Mouse (Mus musculus): Measurements from ENCODE around the gene Zfp362. TPM values are rescaled to one million over a fixed set of nuclear protein-coding genes. Genes with fewer than 3 reads are reported as not detected.

Zfp362 gene
- 4.8 and 6.0 TPM in 2 replicates for polyA plus RNA-seq (2021; fragmentation: Nextera tagmentation)
- long read RNA-seq, experiment 1, partial matches to known transcripts, result 2 of 6 reads
- long read RNA-seq, experiment 1, other reads (novel, unspliced or antisense), result 4 of 6 reads
- long read RNA-seq, experiment 2, partial matches to known transcripts, result 31 of 35 reads
- long read RNA-seq, experiment 2, other reads (novel, unspliced or antisense), result 3 of 35 reads

DNA sequence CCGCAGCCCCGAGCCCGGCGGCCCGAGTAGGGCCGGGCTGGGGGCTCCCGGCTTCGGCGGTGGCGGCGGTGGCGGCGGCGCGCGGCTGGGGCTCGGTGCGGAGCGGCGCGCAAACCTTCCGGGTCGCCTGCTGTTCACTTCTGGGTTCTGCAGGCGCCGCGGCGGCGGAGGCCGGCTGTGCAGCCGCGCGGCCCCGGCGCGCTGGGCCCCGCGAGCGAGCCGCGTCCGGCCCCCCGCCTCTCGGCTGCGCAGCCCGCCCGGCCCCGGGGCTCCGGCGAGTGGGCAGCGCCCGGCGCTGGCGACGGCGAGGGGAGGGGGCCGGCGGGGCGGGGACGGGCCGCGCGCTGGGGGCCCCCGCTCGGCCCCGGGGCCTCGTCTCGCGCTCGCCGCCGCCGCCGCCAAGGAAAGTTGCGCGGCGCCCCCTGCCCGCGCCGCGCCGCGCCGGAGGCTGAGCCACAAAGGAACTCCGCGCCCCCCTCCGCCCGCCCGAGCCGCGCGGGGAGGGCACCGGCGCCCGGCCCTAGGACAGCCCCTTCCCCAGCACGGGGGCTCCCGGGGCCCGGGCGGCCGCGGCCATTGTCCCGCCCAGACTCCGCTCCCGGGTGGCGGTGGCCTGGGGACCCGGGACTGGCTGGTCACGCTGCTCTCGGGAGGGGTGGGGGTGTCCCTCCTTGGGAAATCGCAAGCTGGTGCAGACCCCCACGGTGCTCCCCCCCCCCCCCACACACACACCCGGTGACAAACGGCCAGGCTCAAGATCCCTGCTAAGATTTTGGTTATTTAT, at the start of gene Zfp362:
TSS of gene Zfp362 (minus strand) at position 3 of the 784 bp plus-strand sequence.

DNA sequence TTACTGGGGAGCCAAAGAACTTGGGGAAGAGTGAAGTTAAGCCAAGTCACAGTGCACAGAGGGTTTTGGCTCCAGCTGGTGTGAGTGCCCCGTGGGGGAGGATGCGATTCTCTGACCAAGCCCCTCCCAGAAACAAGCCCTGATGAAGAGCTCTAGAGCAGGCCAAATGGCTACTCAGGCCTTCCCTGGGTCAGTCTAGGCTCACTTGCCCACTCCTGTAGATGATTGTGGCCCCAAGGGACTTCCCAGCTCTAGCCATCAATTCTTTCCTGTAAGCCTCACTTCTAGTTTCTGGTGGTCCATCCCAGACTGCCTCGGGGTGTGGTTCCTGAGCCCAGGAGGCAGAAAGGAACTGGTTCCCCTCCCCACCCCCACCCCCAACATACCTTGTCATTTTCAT, 50.8 kb downstream of the Zfp362 start, which contains the start of gene A3galt2:
TSS of gene A3galt2 (plus strand) at position 301 of the 400 bp plus-strand sequence.

Other genes with a start within 250 kb of the Zfp362 start
- 0.84 and 0.93 TPM in 2 replicates for gene Zscan20, start 195.9 kb downstream of the Zfp362 start, polyA plus RNA-seq (2021; fragmentation: Nextera tagmentation)
- gene Tlr12, start 187.4 kb downstream of the Zfp362 start, polyA plus RNA-seq (2021; fragmentation: Nextera tagmentation), result 0.48 and 0.51 TPM in 2 replicates
- gene Phc2, start 151.3 kb downstream of the Zfp362 start, polyA plus RNA-seq (2021; fragmentation: Nextera tagmentation), result 10.7 and 11.2 TPM in 2 replicates
- not detected in 2 replicates for gene A3galt2, start 50.7 kb downstream of the Zfp362 start, polyA plus RNA-seq (2021; fragmentation: Nextera tagmentation)
- 4.8 and 7.2 TPM in 2 replicates for gene Trim62, start 77.5 kb upstream of the Zfp362 start, polyA plus RNA-seq (2021; fragmentation: Nextera tagmentation)
- 5.8 and 6.2 TPM in 2 replicates for gene Azin2, start 156.4 kb upstream of the Zfp362 start, polyA plus RNA-seq (2021; fragmentation: Nextera tagmentation)
- 30.3 and 35.0 TPM in 2 replicates for gene Ak2, start 185.9 kb upstream of the Zfp362 start, polyA plus RNA-seq (2021; fragmentation: Nextera tagmentation)